Mouse (Mus musculus) left cerebral cortex, adult 2 months (tissue): Measurements from ENCODE around the gene Tln2. TPM values are rescaled to one million over a fixed set of nuclear protein-coding genes. Genes with fewer than 3 reads are reported as not detected.

Source experiments
- DNase-seq, 2 experiments: peaks; one replicate each; pipeline ENCODE4 v3.0.0; 2021 to 2022; ENCODE audit warnings: low spot score in 2 of 2, mixed read lengths in 1 of 2; ENCODE audit errors: extremely low spot score in 1 of 2
- H3K27ac ChIP-seq: fragments of 200-600 bp; 2 replicates; pipeline ENCODE4 v1.8.1; 2022
- H3K4me3 ChIP-seq: fragments of 200-600 bp; 2 replicates; pipeline ENCODE4 v1.8.1; 2022
- CTCF ChIP-seq: fragments of 200-600 bp; IDR thresholded peaks from 2 replicates; pipeline ENCODE4 v1.8.1; 2022; ENCODE audit warnings: antibody characterized with exemption, mild to moderate bottlenecking, moderate library complexity
- intact Hi-C: fragments of 180-260 bp; cut with DNase I; formaldehyde crosslinking; loops from one replicate; pipeline ENCODE4 v1.15.1; 2025
- total RNA-seq, 2 experiments: library from RNA; stranded (reverse); gene quantifications; 2 replicates each; pipeline ENCODE4 v1.2.3; 2021

Gene Tln2
- total RNA-seq, 2 experiments from 2014 or later: 96.2 to 96.3 TPM

DNA sequence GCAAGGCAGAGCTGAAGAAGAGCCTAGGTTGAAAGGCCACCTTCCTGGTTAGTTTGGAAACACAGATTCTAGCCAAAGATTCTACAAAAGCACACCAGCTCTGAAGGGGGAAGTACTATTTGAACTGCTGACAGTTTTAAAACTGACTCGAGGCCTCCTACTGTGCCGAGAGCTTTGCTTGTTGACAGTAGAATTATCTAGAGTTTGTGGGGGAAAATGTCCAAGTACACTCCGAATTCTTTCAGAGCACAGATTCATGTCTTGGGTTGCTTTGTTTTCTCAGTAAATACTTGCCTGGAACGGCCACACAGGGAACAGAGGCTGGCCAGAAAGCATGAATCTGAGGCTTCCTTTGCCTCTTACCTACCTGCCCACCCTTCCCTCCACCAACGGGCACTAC lies 179.4 kb downstream of the Tln2 start:
- no peak for DNase-seq
- intact Hi-C loops: no loop called here
- Histone ChIP-seq H3K4me3 (no peak overlapping the region), H3K27ac (no peak overlapping the region)
- no peak for TF ChIP-seq CTCF

DNA sequence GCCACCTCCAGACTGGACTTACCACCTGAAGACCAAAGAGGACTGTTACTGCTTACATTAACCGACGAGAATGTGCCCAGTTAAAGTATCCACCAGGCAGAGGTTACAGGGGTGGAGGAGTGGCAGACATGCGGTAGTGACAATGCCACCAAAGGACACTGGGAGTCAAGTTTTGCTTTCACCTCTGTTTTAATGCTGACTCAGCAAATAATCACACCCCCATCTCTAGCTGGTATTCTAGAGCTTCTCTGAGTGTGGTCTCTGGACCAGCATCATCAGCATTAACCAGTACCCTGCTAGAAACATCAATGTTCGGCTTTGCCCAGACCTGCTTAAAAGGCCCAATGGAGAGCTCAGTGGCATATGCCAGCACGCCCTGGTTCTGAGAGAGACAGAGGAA lies 180.7 kb downstream of the Tln2 start:
- Histone ChIP-seq H3K4me3 (no peak overlapping the region), H3K27ac (no peak overlapping the region)
- DNase-seq: no peak
- intact Hi-C loops: no loop called here
- no peak for TF ChIP-seq CTCF

DNA sequence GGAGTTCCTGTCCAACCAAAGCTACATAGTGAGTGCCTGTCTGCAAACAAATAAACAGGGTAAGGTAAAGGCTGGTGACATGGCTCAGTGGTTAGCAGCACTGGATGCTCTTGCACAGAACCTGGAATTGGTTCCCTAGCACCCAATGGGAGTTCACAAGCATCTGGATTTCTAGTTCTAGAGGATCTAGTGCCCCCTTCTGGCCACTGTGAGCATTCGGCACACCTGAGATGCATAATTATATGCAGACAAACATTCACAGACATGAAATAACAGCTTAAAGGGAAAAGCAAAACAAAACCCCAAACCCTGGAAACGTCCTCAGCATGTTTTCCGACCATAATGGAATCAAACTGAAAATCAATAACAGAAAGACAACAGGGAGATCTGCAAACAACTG lies 191.4 kb downstream of the Tln2 start:
- no peak overlapping the region for H3K4me3 ChIP-seq
- DNase-seq: no peak
- TF ChIP-seq CTCF: no peak; the same call in 1 of the 2 replicates
- intact Hi-C loops: no loop called here
- H3K27ac ChIP-seq: no peak overlapping the region

DNA sequence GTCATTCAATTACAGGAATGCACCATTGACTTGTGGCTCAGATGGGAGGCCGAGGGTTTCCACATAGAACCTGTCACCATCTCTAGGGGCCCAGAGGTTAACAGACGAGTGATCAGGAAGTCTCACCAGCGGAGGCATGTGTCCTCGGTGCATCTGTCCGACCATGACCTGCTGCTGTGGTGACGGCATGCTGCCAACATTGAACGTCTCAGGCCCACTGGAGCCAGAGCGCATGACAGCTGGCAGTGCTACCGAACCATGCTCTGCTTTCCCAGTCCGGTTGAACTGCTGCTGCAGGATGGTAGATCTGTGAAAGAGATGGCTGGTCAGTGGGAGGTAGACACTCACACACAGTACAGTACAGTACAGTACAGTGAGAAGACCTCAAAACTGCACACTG lies 197.0 kb downstream of the Tln2 start:
- no peak for DNase-seq
- no peak for TF ChIP-seq CTCF
- H3K4me3 ChIP-seq: no peak overlapping the region
- H3K27ac ChIP-seq: no peak overlapping the region
- intact Hi-C loops: no loop called here

DNA sequence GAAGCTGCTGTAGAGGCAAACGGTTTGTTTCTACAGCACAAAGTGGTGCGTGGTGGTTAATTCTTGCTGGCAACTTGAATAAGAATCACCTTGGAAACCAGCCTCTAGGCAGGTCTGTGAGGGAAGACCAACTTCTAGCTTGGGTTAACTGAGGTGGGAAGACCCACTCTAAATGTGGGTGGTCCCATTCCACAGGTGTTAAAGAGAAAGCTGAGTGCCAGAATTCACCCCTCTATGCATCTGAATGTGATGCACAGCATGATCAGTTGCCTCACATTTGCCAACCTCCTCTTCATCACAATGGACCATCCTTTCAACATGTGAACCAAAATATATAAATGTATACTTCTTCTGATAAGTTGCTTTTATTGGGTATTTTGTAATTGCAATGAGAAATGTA lies 197.4 kb downstream of the Tln2 start:
- no peak overlapping the region for H3K4me3 ChIP-seq
- DNase-seq: no peak
- intact Hi-C loops: no loop called here
- TF ChIP-seq CTCF: no peak
- no peak overlapping the region for H3K27ac ChIP-seq

DNA sequence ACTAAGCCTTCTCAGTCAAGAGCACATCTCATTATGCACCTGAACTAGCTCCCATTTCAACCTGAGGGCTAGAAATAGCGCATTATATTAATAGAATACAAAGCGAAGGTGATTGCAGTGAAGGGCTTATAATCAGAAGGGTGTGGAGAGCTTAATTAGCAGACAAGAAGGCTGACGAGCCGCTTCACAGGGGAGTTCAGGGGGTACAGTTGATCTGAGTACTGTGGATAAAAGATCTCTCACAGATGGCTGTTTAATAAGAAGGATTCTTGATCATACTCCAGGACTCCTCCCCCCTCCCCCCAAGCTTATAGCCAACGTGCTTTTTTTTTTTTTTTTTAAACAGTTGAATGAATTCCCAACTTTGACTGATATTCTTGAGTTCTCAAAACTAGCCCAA lies 198.0 kb downstream of the Tln2 start:
- Histone ChIP-seq H3K27ac (no peak overlapping the region), H3K4me3 (no peak overlapping the region)
- no peak for TF ChIP-seq CTCF
- no peak for DNase-seq
- intact Hi-C loops: no loop called here

DNA sequence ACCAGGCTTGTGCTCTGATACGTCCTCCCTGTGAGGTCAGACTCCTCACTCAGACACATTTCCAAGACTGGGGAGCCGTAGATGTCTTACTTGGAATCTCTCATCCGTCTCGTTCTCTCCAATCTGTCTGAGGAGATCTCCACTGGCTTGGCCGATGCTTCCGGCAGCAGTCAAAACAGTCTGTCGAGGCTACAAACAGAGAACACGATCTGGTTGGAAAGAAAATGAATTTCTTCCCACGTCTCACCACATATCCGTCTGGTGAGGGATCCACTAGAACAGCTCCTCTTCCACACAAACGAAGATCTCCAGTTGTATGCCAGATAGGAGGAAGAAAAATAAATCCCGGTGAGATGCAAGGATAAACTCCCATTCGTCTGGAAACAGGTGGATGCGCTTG lies 205.1 kb downstream of the Tln2 start:
- no peak for DNase-seq

DNA sequence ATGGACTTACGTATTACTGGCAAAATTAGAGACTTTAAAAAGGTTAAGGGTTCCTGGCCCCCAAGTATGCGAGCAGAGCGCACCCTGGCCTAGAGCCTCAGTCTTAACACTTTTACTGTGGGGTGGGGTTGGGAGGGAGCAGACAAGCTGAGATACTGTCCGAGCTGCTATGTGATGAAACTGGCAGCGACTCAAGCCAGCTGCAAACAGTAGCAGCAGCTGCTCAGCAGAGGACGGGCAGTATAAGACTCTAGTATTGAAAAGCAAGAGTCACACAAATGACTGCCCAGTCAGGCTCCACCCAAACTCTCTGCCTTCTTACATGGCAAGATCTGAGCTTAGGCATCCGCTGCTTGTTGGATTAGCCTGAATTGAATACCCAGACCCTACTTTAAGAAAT lies 206.1 kb downstream of the Tln2 start:
- intact Hi-C loops: no loop called here
- no peak for DNase-seq
- H3K4me3 ChIP-seq: no peak overlapping the region
- H3K27ac ChIP-seq: no peak overlapping the region
- TF ChIP-seq CTCF: no peak

More for the DNA sequence above, 205.1 kb downstream of the Tln2 start:
- no peak for TF ChIP-seq CTCF
- H3K4me3 ChIP-seq: no peak overlapping the region
- intact Hi-C loops: no loop called here
- H3K27ac ChIP-seq: no peak overlapping the region

DNA sequence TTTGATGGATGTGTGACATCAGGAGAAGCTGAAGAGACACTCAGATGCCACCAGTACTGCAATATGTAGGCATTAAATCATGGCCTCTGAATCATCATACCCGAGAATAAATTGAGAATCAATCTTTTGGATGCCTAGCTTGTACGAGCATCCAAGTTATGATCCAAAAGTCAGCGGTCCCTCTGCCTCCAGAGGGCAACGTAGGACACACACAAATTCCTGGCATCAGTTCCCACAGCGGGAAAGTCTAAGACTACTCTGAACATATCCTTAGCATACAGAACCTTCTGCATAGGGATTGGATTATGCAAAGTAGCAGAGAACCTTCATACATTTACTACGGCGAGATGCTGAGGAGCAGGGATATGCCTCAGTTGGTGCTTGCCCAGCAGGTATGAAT lies 210.5 kb downstream of the Tln2 start:
- intact Hi-C loops: no loop called here
- DNase-seq: no peak
- Histone ChIP-seq H3K27ac (no peak overlapping the region), H3K4me3 (no peak overlapping the region)
- TF ChIP-seq CTCF: no peak; the same call in 1 of the 2 replicates

DNA sequence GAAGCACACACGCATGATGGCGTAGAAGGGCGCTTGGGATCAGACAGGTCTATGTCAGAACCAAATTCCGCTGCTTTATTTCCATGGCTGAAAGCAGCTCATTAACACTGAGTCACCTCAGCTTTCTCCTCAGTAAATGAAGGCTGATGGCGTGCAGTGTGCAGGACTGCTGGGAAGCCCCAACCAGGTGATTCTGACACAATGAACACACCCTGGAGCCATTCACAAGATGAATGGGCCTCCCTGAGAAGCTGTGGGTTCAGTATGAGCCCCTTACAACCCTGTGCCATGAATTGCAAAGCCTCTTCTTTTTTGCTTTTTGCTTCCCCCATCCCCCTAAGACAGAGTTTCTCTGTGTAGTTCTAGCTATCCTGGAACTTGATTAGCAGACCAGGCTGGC lies 212.3 kb downstream of the Tln2 start:
- no peak for TF ChIP-seq CTCF
- Histone ChIP-seq H3K4me3 (no peak overlapping the region), H3K27ac (no peak overlapping the region)
- DNase-seq: no peak
- intact Hi-C loops: no loop called here

DNA sequence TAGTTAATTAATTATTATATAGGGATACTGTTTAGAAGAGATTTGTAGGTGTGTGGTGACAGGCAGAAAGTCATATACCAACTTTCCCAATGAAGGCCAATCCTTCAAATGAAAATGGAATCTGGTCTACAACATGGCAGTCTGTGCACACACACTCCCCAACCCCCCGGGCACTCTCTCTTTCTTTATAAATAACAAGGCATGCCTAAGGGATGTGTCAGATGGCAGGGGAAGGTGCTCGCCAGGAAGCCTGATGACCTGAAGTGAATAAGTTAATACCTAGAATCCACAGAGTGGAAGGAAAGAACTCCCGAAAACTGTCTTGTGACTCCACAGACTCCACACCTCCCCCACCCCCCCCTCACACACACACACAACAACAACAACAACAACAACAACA lies 228.2 kb downstream of the Tln2 start:
- DNase-seq: no peak
- intact Hi-C loops: no loop called here
- Histone ChIP-seq H3K4me3 (no peak overlapping the region), H3K27ac (no peak overlapping the region)
- TF ChIP-seq CTCF: no peak

DNA sequence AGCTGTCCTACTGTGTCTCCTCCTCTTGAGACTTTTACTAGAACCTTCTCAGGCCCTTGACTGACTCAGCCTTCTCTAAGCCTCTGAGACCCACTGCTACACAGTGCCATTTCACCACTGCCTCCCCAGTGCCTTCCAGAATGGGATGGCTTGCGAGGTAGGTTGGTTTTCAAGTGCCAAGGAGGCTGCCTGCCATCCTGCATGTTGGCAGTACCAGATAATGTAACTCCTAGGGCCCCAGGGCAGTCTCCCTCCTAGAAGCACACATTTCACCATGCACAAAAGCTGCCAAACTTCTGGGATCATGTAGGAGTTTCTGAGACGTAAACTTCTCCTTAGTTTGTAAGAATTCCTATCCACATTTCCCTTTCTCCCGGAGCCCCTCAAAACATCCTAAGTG lies 231.1 kb downstream of the Tln2 start:
- no peak for DNase-seq
- Histone ChIP-seq H3K4me3 (no peak overlapping the region), H3K27ac (no peak overlapping the region)
- intact Hi-C loops: no loop called here
- TF ChIP-seq CTCF: no peak

DNA sequence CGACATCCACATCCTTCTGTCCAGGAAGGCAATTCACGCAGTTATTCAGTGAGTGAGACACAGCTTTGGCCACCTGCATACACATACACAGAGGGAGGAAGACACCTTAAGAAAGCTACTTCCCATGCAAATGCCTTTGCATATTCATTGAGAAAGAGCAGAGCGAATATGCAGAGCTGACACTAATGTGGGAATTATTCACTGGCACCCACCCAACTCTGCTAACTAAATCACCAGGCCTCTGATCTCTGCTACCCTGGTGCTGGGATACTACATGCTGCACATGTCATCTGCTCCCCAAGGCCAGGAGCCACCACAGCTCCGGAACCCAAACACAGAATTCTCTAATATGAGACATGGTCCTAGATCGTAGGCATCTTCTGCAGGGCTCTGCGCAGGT lies 237.6 kb downstream of the Tln2 start:
- DNase-seq: no peak
- Histone ChIP-seq H3K27ac (no peak overlapping the region), H3K4me3 (no peak overlapping the region)
- TF ChIP-seq CTCF: no peak
- intact Hi-C loops: no loop called here

DNA sequence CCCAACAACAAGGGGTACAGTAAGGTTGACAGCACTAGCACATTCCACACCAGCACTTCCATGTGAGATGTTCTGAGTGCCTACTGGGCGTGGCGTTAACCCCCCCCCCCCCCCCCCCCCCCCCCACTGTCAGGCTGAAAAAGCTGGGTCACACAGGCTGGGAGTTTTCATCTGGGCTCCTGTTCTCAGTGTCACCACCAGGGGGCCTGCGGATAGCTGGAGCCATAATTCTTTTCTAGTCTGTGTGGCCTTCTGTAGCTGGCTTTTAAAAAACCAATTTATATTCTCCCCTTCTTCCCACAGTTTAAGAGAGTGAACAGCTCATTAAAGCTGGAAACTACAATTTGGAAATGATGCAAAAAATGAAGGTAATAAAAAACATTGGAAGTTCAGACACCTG lies 244.1 kb downstream of the Tln2 start:
- no peak overlapping the region for H3K27ac ChIP-seq
- H3K4me3 ChIP-seq: no peak overlapping the region
- peak; percentile 41 to 42 for DNase-seq
- peak; percentile 70 for TF ChIP-seq CTCF
- intact Hi-C loops: loop anchor here (2.0 kb wide), 1 partner anchor 317 kb away; no protein-coding TSS in a partner anchor
